Mouse (Mus musculus) liver, adult 10 weeks (tissue): ENCODE results near the gene Tmod2. TPM values are rescaled to one million over a fixed set of nuclear protein-coding genes. Genes with fewer than 3 reads are reported as not detected.

ENCODE experiments used
- polyA plus RNA-seq: library from polyadenylated mRNA; stranded (reverse); fragments of 350-450 nt; fragmentation: Illumina TruSeq; extraction: RNeasy Lipid Tissue Mini Kit (QIAGEN cat#74804); gene quantifications from one replicate; pipeline ENCODE4 v1.2.3, GENCODE M21; 2014; ENCODE audit warnings: low read depth, low replicate concordance

Tmod2 gene
- polyA plus RNA-seq, result 0.08 TPM

GRCm38 (mm10) chr9:75610571-75611493, at the start of gene Tmod2:
Tmod2 (minus strand) TSS chr9:75611325.

GRCm38 (mm10) chr9:75625556-75626307, 14.6 kb upstream of the Tmod2 start, which contains the start of gene Lysmd2:
Lysmd2 (plus strand) TSS chr9:75625741.

GRCm38 (mm10) chr9:75559512-75560012, 51.6 kb downstream of the Tmod2 start, which contains the start of gene Tmod3:
Tmod3 (minus strand) TSS chr9:75559657.

Other genes starting within 250 kb of the Tmod2 start
- gene Mapk6, start 201.3 kb downstream of the Tmod2 start, polyA plus RNA-seq, result 28.1 TPM
- gene Leo1, start 169.8 kb downstream of the Tmod2 start, polyA plus RNA-seq, result 16.8 TPM
- gene Tmod3, start 51.7 kb downstream of the Tmod2 start, polyA plus RNA-seq, result 26.1 TPM
- gene Lysmd2, start 14.4 kb upstream of the Tmod2 start, polyA plus RNA-seq, result 1.6 TPM
- gene Scg3, start 72.7 kb upstream of the Tmod2 start, polyA plus RNA-seq, result not detected
- gene Bmp5, start 164.0 kb upstream of the Tmod2 start, polyA plus RNA-seq, result 15.5 TPM